Mouse (Mus musculus): ENCODE data around the gene Pmel.
A peak's percentile ranks its signal among the peaks of the same experiment; 100 is the strongest.

Pmel gene

DNA sequence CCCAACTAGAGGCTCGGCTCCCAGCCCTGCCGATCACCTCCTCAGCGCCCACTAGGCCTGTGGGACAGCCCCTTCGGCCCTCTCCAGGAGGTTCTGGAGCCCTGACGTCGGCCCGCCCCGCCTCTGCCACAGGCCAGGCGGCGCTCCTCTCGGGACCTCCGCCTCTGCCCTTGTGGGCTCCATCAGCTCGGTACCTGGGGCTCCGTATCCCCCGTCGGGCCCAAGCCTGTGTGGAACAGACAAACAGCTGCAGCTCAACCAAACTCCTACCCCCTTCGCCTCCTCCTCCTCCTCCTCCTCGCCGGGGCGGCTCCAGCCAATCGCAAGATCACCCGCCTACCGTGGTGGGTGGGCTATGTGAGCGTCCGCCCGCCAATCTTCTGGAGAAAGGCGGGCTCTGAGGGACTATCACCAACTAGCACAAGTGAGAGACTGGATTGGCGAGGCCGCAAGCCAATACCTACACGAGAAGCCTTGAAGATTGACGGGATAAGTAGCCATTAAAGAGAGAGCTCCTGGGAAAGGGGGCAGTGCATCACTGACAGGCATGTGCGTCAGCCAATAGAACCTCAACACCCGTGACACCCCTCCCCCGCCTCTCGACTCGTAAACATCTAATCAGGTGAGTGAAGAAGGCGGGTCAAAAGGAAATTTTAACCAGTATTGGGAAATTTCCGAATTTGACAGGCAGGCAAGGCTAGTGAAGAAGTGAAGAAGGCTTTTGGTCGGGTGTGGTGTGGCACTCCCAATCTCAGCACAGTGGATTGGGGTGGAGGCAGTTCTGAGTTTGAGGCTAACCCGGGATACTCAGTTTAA is 7.8 kb upstream of the Pmel start, which contains the start of gene Rab5b:
TSS of gene Rab5b (minus strand) at position 273 of the 816 bp plus-strand sequence.
- no peak for TF ChIP-seq NANOG (IDR thresholded peaks at IDR 0.05; ENCODE audit: borderline replicate concordance, low read length)
- TF ChIP-seq POU5F1 (IDR thresholded peaks at IDR 0.05; ENCODE audit: borderline replicate concordance, low read length), result no peak
- no peak for TF ChIP-seq CTCF (conservative IDR thresholded peaks at IDR 0.05; ENCODE audit: low read length)
- H3K4me3 ChIP-seq (replicated peaks; ENCODE audit: low read length), result peak within 1 kb of the TSS; percentile 96
- H3K9me3 ChIP-seq (ENCODE audit: low read length), result no peaks in the 10 kb centered on the region

DNA sequence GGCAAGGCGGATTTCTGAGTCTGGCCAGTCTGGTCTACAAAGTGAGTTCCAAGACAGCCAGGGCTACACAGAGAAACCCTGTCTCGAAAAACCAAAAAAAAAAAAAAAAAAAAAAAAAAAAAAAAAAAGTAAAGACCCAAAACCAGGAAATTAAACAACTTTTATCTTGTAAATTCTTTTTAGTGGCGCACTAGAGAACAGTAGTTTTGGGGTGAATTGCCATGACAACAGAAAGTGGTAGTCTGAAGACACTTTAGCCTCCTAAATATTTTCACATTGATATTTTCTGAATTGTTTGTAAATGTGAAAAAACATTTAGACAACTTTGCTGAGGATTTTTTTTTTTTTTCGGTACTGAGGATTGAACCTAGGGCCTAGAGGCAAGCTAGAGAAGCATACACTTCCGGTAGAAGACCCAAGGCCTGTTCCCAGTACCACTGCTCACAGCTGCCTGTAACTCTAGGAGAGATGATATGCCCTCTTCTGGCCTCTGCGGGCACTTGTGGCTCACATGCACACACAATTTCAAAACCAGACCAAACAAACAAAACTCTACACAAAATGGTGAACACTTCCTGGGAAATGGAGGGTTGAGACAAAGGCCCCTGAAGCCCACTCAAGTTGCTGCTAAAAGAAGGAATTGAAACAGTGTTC is 6.8 kb upstream of the Pmel start:
- Histone ChIP-seq H3K4me1 (replicated peaks; ENCODE audit: low read depth, low read length) (peaks cover 81% of the 10 kb centered on the region), H3K4me3 (replicated peaks; ENCODE audit: low read length) (peak overlapping the region; percentile 64), H3K36me3 (ENCODE audit: insufficient read depth, low read length) (peaks cover 57% of the 10 kb centered on the region), H3K9me3 (ENCODE audit: low read length) (no peaks in the 10 kb centered on the region), H3K27me3 (ENCODE audit: insufficient read depth, low read length) (no peaks in the 10 kb centered on the region)
- TF ChIP-seq POU5F1 (IDR thresholded peaks at IDR 0.05; ENCODE audit: borderline replicate concordance, low read length) (no peak), NANOG (IDR thresholded peaks at IDR 0.05; ENCODE audit: borderline replicate concordance, low read length) (no peak), CTCF (conservative IDR thresholded peaks at IDR 0.05; ENCODE audit: low read length) (peak; percentile 10; the same call in 1 of the 2 replicates)

More for the DNA sequence above, 7.8 kb upstream of the Pmel start, which contains the start of gene Rab5b:
- H3K4me1 ChIP-seq (replicated peaks; ENCODE audit: low read depth, low read length), result peaks cover 81% of the 10 kb centered on the region
- peaks cover 48% of the 10 kb centered on the region for H3K36me3 ChIP-seq (ENCODE audit: insufficient read depth, low read length)
- H3K27me3 ChIP-seq (ENCODE audit: insufficient read depth, low read length), result no peaks in the 10 kb centered on the region

- Histone ChIP-seq H3K36me3 (ENCODE audit: insufficient read depth, low read length) (peaks cover 68% of the 10 kb centered on the region), H3K9me3 (ENCODE audit: low read length) (no peaks in the 10 kb centered on the region)
- TF ChIP-seq NANOG (IDR thresholded peaks at IDR 0.05; ENCODE audit: borderline replicate concordance, low read length) (no peak), POU5F1 (IDR thresholded peaks at IDR 0.05; ENCODE audit: borderline replicate concordance, low read length) (no peak), CTCF (conservative IDR thresholded peaks at IDR 0.05; ENCODE audit: low read length) (no peak)
These were observed 5.0 kb upstream of the Pmel start for GRCm38 (mm10) chr10:128699006-128699405.

DNA sequence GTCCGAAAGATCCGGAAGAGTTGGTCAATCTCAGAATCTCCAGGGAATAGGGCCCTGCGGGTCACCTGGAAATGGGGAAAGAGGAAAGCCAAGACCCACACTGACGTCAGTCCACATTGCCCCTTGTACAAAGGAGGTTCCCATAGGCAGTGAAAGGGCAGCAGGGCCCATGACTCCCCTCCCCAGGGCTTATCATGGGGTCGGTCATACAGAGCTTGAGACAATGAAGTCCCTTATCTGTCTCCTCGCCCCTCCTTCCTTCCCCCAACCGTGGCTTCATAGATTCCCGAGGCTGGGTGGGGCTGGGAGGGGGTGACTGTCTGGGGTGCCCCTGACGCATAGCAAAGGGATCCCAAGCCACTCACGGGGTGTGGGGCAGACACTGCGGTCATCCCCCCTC is 4.4 kb upstream of the Pmel start:
- Histone ChIP-seq H3K9me3 (ENCODE audit: low read length) (no peaks in the 10 kb centered on the region), H3K4me3 (replicated peaks; ENCODE audit: low read length) (no peak overlapping the region), H3K4me1 (replicated peaks; ENCODE audit: low read depth, low read length) (peaks cover 79% of the 10 kb centered on the region), H3K27me3 (ENCODE audit: insufficient read depth, low read length) (no peaks in the 10 kb centered on the region), H3K36me3 (ENCODE audit: insufficient read depth, low read length) (peaks cover 64% of the 10 kb centered on the region)
- TF ChIP-seq POU5F1 (IDR thresholded peaks at IDR 0.05; ENCODE audit: borderline replicate concordance, low read length) (no peak), CTCF (conservative IDR thresholded peaks at IDR 0.05; ENCODE audit: low read length) (no peak), NANOG (IDR thresholded peaks at IDR 0.05; ENCODE audit: borderline replicate concordance, low read length) (no peak)

More at GRCm38 (mm10) chr10:128699006-128699405, 5.0 kb upstream of the Pmel start:
- H3K27me3 ChIP-seq (ENCODE audit: insufficient read depth, low read length), result no peaks in the 10 kb centered on the region
- H3K4me1 ChIP-seq (replicated peaks; ENCODE audit: low read depth, low read length), result peaks cover 81% of the 10 kb centered on the region
- H3K4me3 ChIP-seq (replicated peaks; ENCODE audit: low read length), result no peak overlapping the region

- peaks cover 64% of the 10 kb centered on the region for H3K36me3 ChIP-seq (ENCODE audit: insufficient read depth, low read length)
- H3K4me1 ChIP-seq (replicated peaks; ENCODE audit: low read depth, low read length), result peaks cover 77% of the 10 kb centered on the region
- no peak overlapping the region for H3K4me3 ChIP-seq (replicated peaks; ENCODE audit: low read length)
- TF ChIP-seq POU5F1 (IDR thresholded peaks at IDR 0.05; ENCODE audit: borderline replicate concordance, low read length) (no peak), CTCF (conservative IDR thresholded peaks at IDR 0.05; ENCODE audit: low read length) (no peak), NANOG (IDR thresholded peaks at IDR 0.05; ENCODE audit: borderline replicate concordance, low read length) (no peak)
- no peaks in the 10 kb centered on the region for H3K9me3 ChIP-seq (ENCODE audit: low read length)
- no peaks in the 10 kb centered on the region for H3K27me3 ChIP-seq (ENCODE audit: insufficient read depth, low read length)
These were observed 3.3 kb upstream of the Pmel start for GRCm38 (mm10) chr10:128700712-128701111.

- Histone ChIP-seq H3K27me3 (ENCODE audit: insufficient read depth, low read length) (no peaks in the 10 kb centered on the region), H3K9me3 (ENCODE audit: low read length) (no peaks in the 10 kb centered on the region), H3K4me1 (replicated peaks; ENCODE audit: low read depth, low read length) (peaks cover 80% of the 10 kb centered on the region), H3K36me3 (ENCODE audit: insufficient read depth, low read length) (peaks cover 61% of the 10 kb centered on the region), H3K4me3 (replicated peaks; ENCODE audit: low read length) (peak overlapping the region; percentile 18; the same call in 1 of the 2 replicates)
- TF ChIP-seq CTCF (conservative IDR thresholded peaks at IDR 0.05; ENCODE audit: low read length) (no peak), POU5F1 (IDR thresholded peaks at IDR 0.05; ENCODE audit: borderline replicate concordance, low read length) (no peak), NANOG (IDR thresholded peaks at IDR 0.05; ENCODE audit: borderline replicate concordance, low read length) (no peak)
These were observed 1.5 kb upstream of the Pmel start for GRCm38 (mm10) chr10:128702328-128703007.

GRCm38 (mm10) chr10:128704491-128705316 is 709 bp downstream of the Pmel start, which contains the start of gene Cdk2:
TSS of gene Cdk2 (minus strand) at chr10:128705031.
- peak within 1 kb of the TSS; percentile 98 for H3K4me3 ChIP-seq (replicated peaks; ENCODE audit: low read length)
- H3K4me1 ChIP-seq (replicated peaks; ENCODE audit: low read depth, low read length), result peaks cover 71% of the 10 kb centered on the region
- TF ChIP-seq NANOG (IDR thresholded peaks at IDR 0.05; ENCODE audit: borderline replicate concordance, low read length), result no peak
- TF ChIP-seq POU5F1 (IDR thresholded peaks at IDR 0.05; ENCODE audit: borderline replicate concordance, low read length), result no peak
- TF ChIP-seq CTCF (conservative IDR thresholded peaks at IDR 0.05; ENCODE audit: low read length), result no peak
- H3K27me3 ChIP-seq (ENCODE audit: insufficient read depth, low read length), result no peaks in the 10 kb centered on the region
- peaks cover 41% of the 10 kb centered on the region for H3K36me3 ChIP-seq (ENCODE audit: insufficient read depth, low read length)
- H3K9me3 ChIP-seq (ENCODE audit: low read length), result no peaks in the 10 kb centered on the region
